Mouse (Mus musculus) kidney, embryonic 15.5 days (tissue): ENCODE data around the gene Ccm2l. TPM values are rescaled to one million over a fixed set of nuclear protein-coding genes. Genes with fewer than 3 reads are reported as not detected.

ENCODE experiments used
- ATAC-seq: fragments of 200-750 bp; cut with Nextera tagmentation; replicated peaks from 2 replicates; pipeline ENCODE4 v1.8.0; 2017; ENCODE audit warnings: moderate TSS enrichment; ENCODE audit not compliant: low FRiP score
- H3K27ac ChIP-seq: fragments of 300-500 bp; sonication (generic); 2 replicates; pipeline ENCODE4 v1.5.1; 2015; ENCODE audit warnings: mild to moderate bottlenecking, inconsistent platforms
- H3K27me3 ChIP-seq: fragments of 300-500 bp; sonication (generic); 2 replicates; pipeline ENCODE4 v1.6.1; 2015; ENCODE audit warnings: inconsistent platforms
- H3K36me3 ChIP-seq: fragments of 300-500 bp; sonication (generic); 2 replicates; pipeline ENCODE4 v1.6.1; 2015; ENCODE audit warnings: inconsistent platforms
- H3K4me1 ChIP-seq: fragments of 300-500 bp; sonication (generic); 2 replicates; pipeline ENCODE4 v1.6.1; 2015; ENCODE audit warnings: inconsistent platforms
- H3K4me2 ChIP-seq: fragments of 300-500 bp; sonication (generic); 2 replicates; pipeline ENCODE4 v1.6.1; 2015; ENCODE audit warnings: moderate library complexity, mild to moderate bottlenecking, inconsistent platforms
- H3K4me3 ChIP-seq: fragments of 300-500 bp; sonication (generic); replicated peaks from 2 replicates; pipeline ENCODE4 v1.5.1; 2015; ENCODE audit warnings: mild to moderate bottlenecking, inconsistent platforms
- H3K9ac ChIP-seq: fragments of 300-500 bp; sonication (generic); 2 replicates; pipeline ENCODE4 v1.6.1; 2015; ENCODE audit warnings: mild to moderate bottlenecking, inconsistent platforms
- H3K9me3 ChIP-seq: fragments of 300-500 bp; sonication (generic); replicated peaks from 2 replicates; pipeline ENCODE4 v1.6.1; 2016; ENCODE audit warnings: inconsistent platforms
- WGBS: fragments of 180-500 bp; shearing (Covaris S2); methylation state at CpG from one replicate; pipeline ENCODE4 v1.1.7; 2015; ENCODE audit warnings: mixed read lengths; 5-methylcytosine and 5-hydroxymethylcytosine counted together
- polyA plus RNA-seq: library from polyadenylated mRNA; unstranded; fragments of >200 nt; fragmentation: Nextera tagmentation; extraction: Ambion mirVana; gene quantifications from 2 replicates; pipeline ENCODE4 v1.2.1, GENCODE M21; 2015

Gene Ccm2l
- polyA plus RNA-seq, 1 experiment from 2014 or later = 3.6 TPM

GRCm38 (mm10) chr2:153108313-153109264, 42.8 kb downstream of the Ccm2l start, which contains the start of gene Hck:
Gene Hck, plus strand, starts transcription at chr2:153108468.
- Histone ChIP-seq H3K27me3 (peaks cover 70% of the 10 kb centered on the region), H3K9me3 (no peaks in the 10 kb centered on the region), H3K27ac (no peak within 1 kb of the TSS), H3K36me3 (no peaks in the 10 kb centered on the region), H3K9ac (peak within 1 kb of the TSS; percentile 45), H3K4me2 (peak within 1 kb of the TSS; percentile 96), H3K4me3 (peak within 1 kb of the TSS; percentile 57), H3K4me1 (peaks cover 16% of the 10 kb centered on the region)
- ATAC-seq = peak; percentile 82
- 3% methylated on average over 52 of the region's 52 CpGs for WGBS

GRCm38 (mm10) chr2:153109596-153109995, 43.8 kb downstream of the Ccm2l start:
- no peak for ATAC-seq
- Histone ChIP-seq H3K9ac (no peak overlapping the region), H3K9me3 (no peaks in the 10 kb centered on the region), H3K36me3 (no peaks in the 10 kb centered on the region), H3K27ac (no peak overlapping the region), H3K27me3 (peaks cover 70% of the 10 kb centered on the region), H3K4me1 (peaks cover 16% of the 10 kb centered on the region), H3K4me2 (no peak overlapping the region), H3K4me3 (no peak overlapping the region)
- 69% methylated on average over 7 of the region's 7 CpGs for WGBS

- Histone ChIP-seq H3K4me1 (peaks cover 16% of the 10 kb centered on the region), H3K9me3 (no peaks in the 10 kb centered on the region), H3K27me3 (peaks cover 57% of the 10 kb centered on the region), H3K4me3 (no peak overlapping the region), H3K36me3 (no peaks in the 10 kb centered on the region), H3K4me2 (no peak overlapping the region), H3K27ac (no peak overlapping the region), H3K9ac (no peak overlapping the region)
- 72% methylated on average over 7 of the region's 7 CpGs for WGBS
- no peak for ATAC-seq
Observed at GRCm38 (mm10) chr2:153111298-153111697, 45.5 kb downstream of the Ccm2l start.

- Histone ChIP-seq H3K9ac (no peak overlapping the region), H3K4me3 (no peak overlapping the region), H3K4me1 (no peaks in the 10 kb centered on the region), H3K9me3 (no peaks in the 10 kb centered on the region), H3K4me2 (no peak overlapping the region), H3K27me3 (peaks cover 14% of the 10 kb centered on the region), H3K36me3 (no peaks in the 10 kb centered on the region), H3K27ac (no peak overlapping the region)
- WGBS = 76% methylated on average over 4 of the region's 4 CpGs
- no peak for ATAC-seq
Observed at GRCm38 (mm10) chr2:153115679-153116081, 49.9 kb downstream of the Ccm2l start.

GRCm38 (mm10) chr2:153117051-153117486, 51.3 kb downstream of the Ccm2l start:
- H3K9me3 ChIP-seq = no peaks in the 10 kb centered on the region
- H3K27ac ChIP-seq = no peak overlapping the region
- no peak for ATAC-seq
- no peak overlapping the region for H3K4me2 ChIP-seq
- no peaks in the 10 kb centered on the region for H3K36me3 ChIP-seq
- H3K4me1 ChIP-seq = no peaks in the 10 kb centered on the region
- H3K4me3 ChIP-seq = no peak overlapping the region
- WGBS = 73% methylated on average over 7 of the region's 7 CpGs
- no peak overlapping the region for H3K9ac ChIP-seq
- H3K27me3 ChIP-seq = 0 out of 2 replicates have a peak, but pooled peaks cover under 1% of the 10 kb centered on the region

GRCm38 (mm10) chr2:153119488-153119887, 53.7 kb downstream of the Ccm2l start:
- ATAC-seq = no peak
- Histone ChIP-seq H3K4me3 (no peak overlapping the region), H3K9ac (no peak overlapping the region), H3K27ac (no peak overlapping the region), H3K27me3 (no peaks in the 10 kb centered on the region), H3K4me2 (no peak overlapping the region), H3K9me3 (no peaks in the 10 kb centered on the region), H3K36me3 (no peaks in the 10 kb centered on the region), H3K4me1 (no peaks in the 10 kb centered on the region)
- WGBS = 88% methylated on average over 6 of the region's 6 CpGs

- H3K9ac ChIP-seq = no peak overlapping the region
- H3K4me2 ChIP-seq = no peak overlapping the region
- H3K27ac ChIP-seq = no peak overlapping the region
- H3K36me3 ChIP-seq = no peaks in the 10 kb centered on the region
- no peaks in the 10 kb centered on the region for H3K4me1 ChIP-seq
- H3K27me3 ChIP-seq = no peaks in the 10 kb centered on the region
- 66% methylated on average over 8 of the region's 8 CpGs for WGBS
- ATAC-seq = no peak
- H3K9me3 ChIP-seq = no peaks in the 10 kb centered on the region
- H3K4me3 ChIP-seq = no peak overlapping the region
Observed at GRCm38 (mm10) chr2:153120126-153120525, 54.4 kb downstream of the Ccm2l start.

GRCm38 (mm10) chr2:153121821-153122615, 56.3 kb downstream of the Ccm2l start:
- no peak overlapping the region for H3K4me2 ChIP-seq
- no peak overlapping the region for H3K9ac ChIP-seq
- no peaks in the 10 kb centered on the region for H3K27me3 ChIP-seq
- H3K36me3 ChIP-seq = no peaks in the 10 kb centered on the region
- H3K4me3 ChIP-seq = no peak overlapping the region
- no peak for ATAC-seq
- no peak overlapping the region for H3K27ac ChIP-seq
- no peaks in the 10 kb centered on the region for H3K9me3 ChIP-seq
- WGBS = 72% methylated on average over 8 of the region's 8 CpGs
- no peaks in the 10 kb centered on the region for H3K4me1 ChIP-seq

GRCm38 (mm10) chr2:153122701-153123100, 56.9 kb downstream of the Ccm2l start:
- no peak for ATAC-seq
- no peak overlapping the region for H3K27ac ChIP-seq

GRCm38 (mm10) chr2:153125875-153126274, 60.1 kb downstream of the Ccm2l start:
- WGBS = 52% methylated on average over 5 of the region's 5 CpGs
- ATAC-seq = no peak
- no peak overlapping the region for H3K27ac ChIP-seq
- no peaks in the 10 kb centered on the region for H3K4me1 ChIP-seq
- H3K36me3 ChIP-seq = no peaks in the 10 kb centered on the region
- no peak overlapping the region for H3K9ac ChIP-seq
- H3K27me3 ChIP-seq = no peaks in the 10 kb centered on the region
- H3K4me3 ChIP-seq = no peak overlapping the region
- no peaks in the 10 kb centered on the region for H3K9me3 ChIP-seq
- no peak overlapping the region for H3K4me2 ChIP-seq

More at GRCm38 (mm10) chr2:153122701-153123100, 56.9 kb downstream of the Ccm2l start:
- no peaks in the 10 kb centered on the region for H3K4me1 ChIP-seq
- WGBS = 89% methylated on average over 7 of the region's 7 CpGs
- H3K36me3 ChIP-seq = no peaks in the 10 kb centered on the region
- no peak overlapping the region for H3K9ac ChIP-seq
- no peaks in the 10 kb centered on the region for H3K27me3 ChIP-seq
- no peaks in the 10 kb centered on the region for H3K9me3 ChIP-seq
- H3K4me3 ChIP-seq = no peak overlapping the region
- no peak overlapping the region for H3K4me2 ChIP-seq

- Histone ChIP-seq H3K4me1 (no peaks in the 10 kb centered on the region), H3K4me2 (no peak overlapping the region), H3K36me3 (no peaks in the 10 kb centered on the region), H3K9me3 (no peaks in the 10 kb centered on the region), H3K27me3 (no peaks in the 10 kb centered on the region), H3K9ac (no peak overlapping the region), H3K27ac (no peak overlapping the region), H3K4me3 (no peak overlapping the region)
- ATAC-seq = no peak
- 31% methylated on average over 6 of the region's 6 CpGs for WGBS
Observed at GRCm38 (mm10) chr2:153131019-153131418, 65.3 kb downstream of the Ccm2l start.
